Mouse (Mus musculus): ENCODE data around the gene Arhgef26. TPM values are rescaled to one million over a fixed set of nuclear protein-coding genes. Genes with fewer than 3 reads are reported as not detected.

Arhgef26 gene
- polyA plus RNA-seq, 1 experiment, result 0.83 TPM

DNA sequence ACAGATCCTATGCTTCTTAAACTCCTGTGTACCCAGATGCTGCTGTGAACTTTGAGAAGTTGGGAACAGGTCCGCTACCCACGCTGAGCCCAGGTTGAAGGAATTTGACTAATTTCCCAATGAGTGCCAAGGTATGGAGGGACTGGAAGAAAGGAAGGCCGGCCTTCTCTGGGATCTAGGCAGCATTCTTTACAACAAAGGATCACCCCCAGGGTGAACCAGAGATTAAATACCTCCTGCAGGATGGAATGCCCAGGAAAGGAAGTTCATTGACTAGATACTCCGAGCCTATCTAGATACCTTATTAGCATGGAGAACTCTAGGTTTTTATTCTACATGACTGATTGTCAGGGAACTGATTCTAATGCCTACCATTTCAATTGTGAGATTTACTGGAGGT, 114.8 kb downstream of the Arhgef26 start:
- no peaks in the 10 kb centered on the region for H3K4me1 ChIP-seq (ENCODE audit: control insufficient read depth, insufficient read depth, insufficient read length, low read length)
- no peak overlapping the region for H3K27ac ChIP-seq (replicated peaks; ENCODE audit: low read depth, low read length)
- no peak overlapping the region for H3K4me3 ChIP-seq (ENCODE audit: insufficient read depth, low read depth, low read length)

DNA sequence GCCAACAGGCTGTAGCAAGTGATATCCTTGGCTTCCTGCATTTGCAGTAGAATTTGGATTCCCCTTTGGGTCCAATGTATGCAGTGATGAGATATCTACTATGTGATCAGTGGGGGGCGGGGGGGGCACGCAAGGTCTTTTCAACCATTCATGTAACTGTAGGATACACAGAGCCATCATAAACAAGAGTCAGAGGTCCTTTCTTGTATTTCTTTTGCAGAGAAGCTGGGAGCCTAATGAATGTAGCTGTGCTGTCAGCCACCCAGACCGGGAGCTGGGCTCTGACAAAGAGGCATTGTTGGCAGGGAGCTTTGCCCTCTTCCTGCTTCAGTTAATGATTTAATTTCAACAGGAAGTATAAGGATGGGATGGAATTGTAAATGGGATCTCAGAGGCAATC, 116.0 kb downstream of the Arhgef26 start:
- H3K4me1 ChIP-seq (ENCODE audit: control insufficient read depth, insufficient read depth, insufficient read length, low read length), result no peaks in the 10 kb centered on the region
- no peak overlapping the region for H3K27ac ChIP-seq (replicated peaks; ENCODE audit: low read depth, low read length)
- no peak overlapping the region for H3K4me3 ChIP-seq (ENCODE audit: insufficient read depth, low read depth, low read length)

DNA sequence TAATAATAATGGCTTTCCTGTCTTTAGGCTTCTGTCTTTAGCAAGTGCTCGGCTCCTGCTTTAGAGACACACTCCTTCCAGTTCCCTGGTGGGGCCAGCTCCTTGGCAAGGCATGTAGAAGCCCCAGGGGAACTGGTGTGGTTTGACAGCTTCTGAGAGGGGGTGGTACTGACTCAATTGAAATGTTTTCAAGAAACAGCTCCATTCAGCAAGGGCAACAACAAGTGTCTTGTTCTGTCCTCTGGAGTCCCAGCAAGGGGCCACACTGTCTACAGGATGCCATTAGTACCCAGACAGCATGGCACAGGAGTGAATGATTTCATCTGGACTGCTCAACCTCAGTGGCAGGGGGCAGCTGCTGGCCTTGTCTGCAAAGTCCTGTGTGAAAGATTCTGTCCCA, 117.7 kb downstream of the Arhgef26 start:
- no peaks in the 10 kb centered on the region for H3K4me1 ChIP-seq (ENCODE audit: control insufficient read depth, insufficient read depth, insufficient read length, low read length)
- H3K4me3 ChIP-seq (ENCODE audit: insufficient read depth, low read depth, low read length), result no peak overlapping the region
- no peak overlapping the region for H3K27ac ChIP-seq (replicated peaks; ENCODE audit: low read depth, low read length)

DNA sequence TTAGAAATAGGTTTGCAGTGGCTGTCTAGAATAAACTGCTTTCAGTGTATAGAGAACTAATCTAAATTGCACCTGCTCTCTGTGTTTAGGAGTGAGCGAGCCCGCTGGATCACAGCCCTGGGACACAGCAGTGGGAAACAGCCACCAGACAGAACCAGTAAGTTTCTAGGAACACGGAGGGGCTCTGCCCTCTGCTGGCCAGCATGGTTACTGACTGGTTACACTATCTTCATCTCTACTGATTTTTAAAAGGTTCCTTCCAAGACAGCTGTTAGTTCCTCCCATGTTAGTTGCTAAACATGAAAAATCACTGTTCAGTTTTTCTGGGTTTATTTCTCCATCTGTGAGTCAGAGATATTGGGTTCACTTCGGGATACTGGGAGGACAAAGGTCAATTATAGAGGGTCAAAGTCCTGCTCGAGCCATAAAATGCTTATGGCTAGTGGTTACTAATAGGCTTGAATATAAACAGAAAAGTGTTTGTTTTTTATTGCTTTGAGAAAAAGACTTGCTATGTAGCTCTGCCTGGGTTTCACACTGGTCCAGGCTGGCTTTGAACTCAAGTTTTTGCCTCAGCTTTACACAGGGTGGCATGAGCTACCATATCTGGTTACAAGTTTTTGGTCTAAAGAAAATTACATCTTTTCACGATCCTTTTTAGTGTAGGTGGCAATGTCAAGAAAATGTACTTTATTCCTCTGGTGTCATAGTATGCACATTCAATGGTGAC, 120.3 kb downstream of the Arhgef26 start:
- Histone ChIP-seq H3K27ac (replicated peaks; ENCODE audit: low read depth, low read length) (no peak overlapping the region), H3K4me3 (ENCODE audit: insufficient read depth, low read depth, low read length) (no peak overlapping the region), H3K4me1 (ENCODE audit: control insufficient read depth, insufficient read depth, insufficient read length, low read length) (no peaks in the 10 kb centered on the region)

DNA sequence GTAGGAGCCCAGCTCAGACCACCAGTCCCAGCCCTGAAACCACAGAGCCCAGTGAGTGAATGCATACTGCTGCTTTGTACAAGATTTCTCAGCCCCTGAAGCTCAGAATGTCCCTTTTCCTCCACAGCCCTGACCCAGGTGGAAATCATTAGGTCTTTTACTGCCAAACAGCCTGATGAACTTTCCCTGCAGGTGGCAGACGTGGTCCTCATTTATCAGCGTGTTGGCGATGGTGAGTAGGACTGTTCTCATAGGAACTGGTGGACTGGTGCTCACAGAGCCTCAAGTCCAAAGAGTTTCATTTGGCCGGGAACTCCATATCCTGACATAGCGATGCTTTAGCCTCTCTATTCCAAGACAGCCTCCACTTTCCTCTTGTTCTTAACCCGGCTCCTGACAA, 121.3 kb downstream of the Arhgef26 start:
- Histone ChIP-seq H3K4me3 (ENCODE audit: insufficient read depth, low read depth, low read length) (no peak overlapping the region), H3K4me1 (ENCODE audit: control insufficient read depth, insufficient read depth, insufficient read length, low read length) (no peaks in the 10 kb centered on the region), H3K27ac (replicated peaks; ENCODE audit: low read depth, low read length) (no peak overlapping the region)

DNA sequence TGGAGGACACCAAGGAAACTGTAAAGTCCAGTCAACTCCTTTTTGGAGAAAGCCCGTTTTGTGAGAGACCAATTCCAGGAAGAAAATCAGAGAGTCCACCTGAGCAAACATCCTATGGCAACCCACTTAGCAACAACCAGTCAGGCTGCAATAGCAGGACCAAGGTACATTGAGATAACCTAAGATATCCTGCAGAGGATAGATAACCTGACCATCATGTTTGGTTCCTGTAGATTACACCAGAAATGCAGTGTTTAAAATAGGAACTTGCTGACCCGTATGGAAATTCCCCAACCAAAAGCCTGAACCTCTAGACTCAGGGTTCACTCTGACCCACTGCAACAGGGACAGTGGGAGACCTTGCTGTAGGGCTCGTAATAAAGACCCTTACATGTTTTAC, 126.1 kb downstream of the Arhgef26 start:
- Histone ChIP-seq H3K4me3 (ENCODE audit: insufficient read depth, low read depth, low read length) (no peak overlapping the region), H3K4me1 (ENCODE audit: control insufficient read depth, insufficient read depth, insufficient read length, low read length) (no peaks in the 10 kb centered on the region), H3K27ac (replicated peaks; ENCODE audit: low read depth, low read length) (no peak overlapping the region)

DNA sequence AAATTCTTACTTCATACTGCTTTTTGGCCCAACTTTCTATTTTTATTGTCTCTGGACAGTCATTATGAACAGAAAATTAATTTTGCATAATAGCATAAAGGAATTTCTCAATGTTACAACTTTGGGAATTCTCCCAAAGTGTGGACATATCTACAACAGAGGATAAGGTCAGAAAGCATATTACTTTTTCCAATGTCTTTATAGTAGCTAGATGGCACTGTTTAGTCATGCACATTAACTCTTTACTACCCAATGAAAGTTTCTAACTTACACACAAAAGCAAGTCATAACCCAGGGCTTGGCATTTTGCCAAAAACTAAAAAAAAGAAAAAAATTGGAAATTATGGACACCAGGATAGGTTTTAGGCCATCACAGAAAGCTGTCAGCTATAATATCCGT, 132.0 kb downstream of the Arhgef26 start:
- no peak overlapping the region for H3K4me3 ChIP-seq (ENCODE audit: insufficient read depth, low read depth, low read length)
- H3K27ac ChIP-seq (replicated peaks; ENCODE audit: low read depth, low read length), result no peak overlapping the region
- H3K4me1 ChIP-seq (ENCODE audit: control insufficient read depth, insufficient read depth, insufficient read length, low read length), result no peaks in the 10 kb centered on the region

DNA sequence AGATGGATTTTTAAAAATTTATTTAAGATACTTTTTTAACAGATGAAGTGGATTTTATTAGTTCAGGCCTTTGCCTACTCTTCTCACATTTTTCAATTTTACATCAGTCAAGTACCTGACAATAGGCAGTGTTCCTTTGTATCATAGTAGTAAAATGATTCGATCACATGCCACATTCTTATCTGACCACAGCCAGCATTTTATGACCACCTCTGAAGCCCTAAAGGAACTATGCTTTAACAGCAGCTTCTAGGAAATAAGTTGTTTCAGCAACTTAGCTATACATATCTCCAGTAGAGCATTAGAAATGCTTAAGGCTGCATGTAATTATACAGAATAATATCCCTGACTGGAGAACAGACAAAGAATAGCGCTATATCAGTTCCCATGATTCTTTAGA, 146.2 kb downstream of the Arhgef26 start:
- Histone ChIP-seq H3K27ac (replicated peaks; ENCODE audit: low read depth, low read length) (no peak overlapping the region), H3K4me3 (ENCODE audit: insufficient read depth, low read depth, low read length) (no peak overlapping the region), H3K4me1 (ENCODE audit: control insufficient read depth, insufficient read depth, insufficient read length, low read length) (no peaks in the 10 kb centered on the region)

DNA sequence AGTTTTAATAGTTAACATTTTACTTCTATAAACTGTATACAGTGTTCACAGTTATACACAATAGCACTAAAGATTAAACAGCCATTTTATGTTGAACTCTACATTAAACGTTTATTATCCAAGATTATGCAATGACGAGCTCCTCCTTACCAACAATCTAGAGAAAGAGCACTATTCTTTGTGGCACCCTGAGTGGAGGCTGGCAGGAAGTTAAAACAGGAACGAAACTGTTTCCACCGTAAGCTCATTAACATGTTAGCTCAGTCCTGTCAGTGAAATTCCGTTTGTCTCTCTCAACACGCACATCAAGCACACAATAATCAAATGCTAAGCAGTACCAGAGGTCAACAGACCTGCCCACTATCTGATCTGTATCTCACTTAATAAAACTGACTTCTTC, 154.4 kb downstream of the Arhgef26 start:
- Histone ChIP-seq H3K27ac (replicated peaks; ENCODE audit: low read depth, low read length) (no peak overlapping the region), H3K4me1 (ENCODE audit: control insufficient read depth, insufficient read depth, insufficient read length, low read length) (no peaks in the 10 kb centered on the region), H3K4me3 (ENCODE audit: insufficient read depth, low read depth, low read length) (no peak overlapping the region)

DNA sequence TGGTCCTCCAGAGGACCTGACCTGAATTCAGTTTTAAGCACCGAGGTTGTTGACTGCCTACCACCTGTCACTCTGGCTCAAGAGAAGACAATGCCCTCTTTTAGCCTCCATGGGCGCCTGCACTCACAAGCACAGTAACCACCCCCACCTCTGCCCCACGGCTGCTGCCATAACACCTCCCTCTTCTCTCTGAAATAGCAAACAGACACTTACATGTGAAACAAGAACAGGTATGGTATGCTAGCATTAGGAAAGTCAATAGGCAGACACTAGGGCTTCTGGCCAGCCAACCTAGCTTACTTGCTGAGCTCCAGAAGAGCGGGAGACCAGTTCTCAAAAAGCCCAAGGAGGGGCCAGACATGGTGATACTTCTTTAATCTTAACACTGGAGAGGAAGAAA, 161.2 kb downstream of the Arhgef26 start:
- Histone ChIP-seq H3K4me3 (ENCODE audit: insufficient read depth, low read depth, low read length) (no peak overlapping the region), H3K4me1 (ENCODE audit: control insufficient read depth, insufficient read depth, insufficient read length, low read length) (no peaks in the 10 kb centered on the region)

DNA sequence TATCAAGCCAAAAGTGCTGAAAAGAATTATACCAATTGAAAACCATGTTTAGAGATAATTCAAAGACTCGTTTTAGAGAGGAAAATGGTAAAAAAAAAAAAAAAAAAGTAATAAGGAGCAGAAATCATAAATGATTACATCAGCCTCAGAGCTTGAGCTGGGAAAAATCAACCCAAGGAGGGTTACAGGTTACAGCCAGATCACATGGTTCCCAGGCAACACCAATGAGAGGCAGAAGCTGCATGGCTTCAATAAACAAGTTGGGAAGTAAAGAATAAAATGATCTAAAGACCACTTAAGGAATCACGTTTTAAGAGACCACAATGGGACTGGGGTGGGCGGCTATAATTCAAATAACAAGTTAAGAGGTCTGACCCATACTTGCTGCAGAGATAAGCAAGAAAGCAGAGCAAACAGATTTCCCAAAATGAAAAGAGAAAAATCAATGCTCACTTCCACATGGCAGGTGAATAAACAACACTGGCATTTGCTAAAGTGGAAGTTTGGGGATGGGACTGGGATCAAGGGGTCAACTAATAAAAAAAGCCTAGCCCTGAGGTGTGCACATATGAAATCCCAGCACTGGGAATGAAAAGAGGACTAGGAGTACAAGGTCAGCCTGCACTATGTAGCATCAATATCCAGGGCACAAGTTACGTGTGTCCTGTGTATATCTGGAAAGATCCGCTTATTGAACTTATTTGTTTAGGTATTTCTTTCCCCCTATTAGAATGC, 167.2 kb downstream of the Arhgef26 start:
- Histone ChIP-seq H3K4me1 (ENCODE audit: control insufficient read depth, insufficient read depth, insufficient read length, low read length) (peaks cover 3% of the 10 kb centered on the region; the same call in 1 of the 2 replicates), H3K4me3 (ENCODE audit: insufficient read depth, low read depth, low read length) (peak overlapping the region; percentile 3), H3K27ac (replicated peaks; ENCODE audit: low read depth, low read length) (no peak overlapping the region)

More for the DNA sequence above, 161.2 kb downstream of the Arhgef26 start:
- no peak overlapping the region for H3K27ac ChIP-seq (replicated peaks; ENCODE audit: low read depth, low read length)

DNA sequence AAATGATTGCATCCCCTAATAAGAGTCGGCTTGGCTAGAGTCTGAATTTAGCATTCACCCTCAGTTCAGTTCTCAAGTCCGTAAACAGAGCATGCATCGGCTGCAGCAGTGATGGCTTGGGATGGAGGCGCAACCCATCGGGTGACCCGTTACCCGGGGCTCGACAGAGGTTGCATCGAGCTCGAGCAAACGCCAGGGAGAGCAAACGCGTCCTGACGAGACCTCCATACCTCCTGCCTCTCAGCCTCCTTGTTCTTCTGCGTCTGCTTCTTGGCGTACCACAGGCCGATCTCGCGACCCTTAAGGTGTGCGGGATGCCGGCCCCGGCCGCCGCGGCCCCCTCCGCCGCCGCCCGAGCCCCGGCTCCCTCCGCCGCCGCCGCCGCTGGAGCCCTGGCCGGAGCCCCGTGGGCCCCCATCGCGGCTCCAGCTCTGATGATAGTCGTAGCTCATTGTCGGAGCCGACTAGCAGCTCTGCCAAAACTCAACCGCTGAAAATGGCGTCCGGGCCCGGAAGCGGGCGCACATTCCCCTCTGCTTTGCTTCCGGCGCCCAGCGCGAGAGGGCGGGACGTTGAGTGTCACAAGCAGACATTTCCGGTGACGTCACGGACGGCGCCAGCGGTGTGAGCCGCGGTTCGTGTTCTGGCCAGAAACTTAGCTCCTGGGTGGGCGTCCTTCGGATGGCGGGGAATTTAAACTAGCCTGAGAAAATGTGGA, 168.5 kb downstream of the Arhgef26 start, which contains the start of gene Dhx36:
Dhx36 (minus strand) TSS at position 517 of the 718 bp plus-strand sequence.
- H3K4me1 ChIP-seq (ENCODE audit: control insufficient read depth, insufficient read depth, insufficient read length, low read length), result peaks cover 3% of the 10 kb centered on the region; the same call in 1 of the 2 replicates
- H3K4me3 ChIP-seq (ENCODE audit: insufficient read depth, low read depth, low read length), result peak within 1 kb of the TSS; percentile 65
- no peak within 1 kb of the TSS for H3K27ac ChIP-seq (replicated peaks; ENCODE audit: low read depth, low read length)

DNA sequence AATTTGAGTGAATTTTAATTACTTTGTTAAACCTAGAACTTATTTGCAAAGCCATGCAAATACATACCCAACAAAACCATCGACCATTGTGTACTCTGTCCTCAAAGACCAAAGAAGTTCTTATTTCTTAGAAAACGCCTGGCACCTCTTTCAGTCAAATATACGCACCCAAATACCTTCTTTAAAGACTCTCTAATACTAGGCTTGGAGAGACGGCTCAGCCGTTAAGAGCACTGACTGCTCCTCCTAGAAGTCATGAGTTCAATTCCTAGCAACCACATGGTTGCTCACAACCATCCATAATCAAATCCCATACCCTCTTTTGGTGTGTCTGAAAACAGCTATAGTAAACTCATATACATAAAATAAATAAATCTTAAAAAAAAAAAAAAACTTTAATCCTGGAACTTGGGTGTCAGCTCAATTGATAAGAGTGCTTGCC, 169.1 kb downstream of the Arhgef26 start:
- Histone ChIP-seq H3K27ac (replicated peaks; ENCODE audit: low read depth, low read length) (no peak overlapping the region), H3K4me1 (ENCODE audit: control insufficient read depth, insufficient read depth, insufficient read length, low read length) (peaks cover 3% of the 10 kb centered on the region; the same call in 1 of the 2 replicates)

More for the DNA sequence above, 169.1 kb downstream of the Arhgef26 start:
- H3K4me3 ChIP-seq (ENCODE audit: insufficient read depth, low read depth, low read length), result peak overlapping the region; percentile 65

Data from brown adipose tissue, adult 24 weeks (tissue).